Mouse (Mus musculus) T-helper 17 cell (primary cell): Measurements from ENCODE around the gene Sypl2.

Experiments used
- in situ Hi-C, 2 experiments: fragments of 300-600 bp; cut with MboI, MseI; formaldehyde crosslinking; loops; 1 replicate in 1 of 2; 2 replicates in 1 of 2; pipeline ENCODE4 v1.15.1; 2025; ENCODE audit warnings: high pct_unique_total_duplicates in 2 of 2

The Sypl2 gene

GRCm38 (mm10) chr3:108180514-108180913 lies 45.9 kb downstream of the Sypl2 start:
- in situ Hi-C loops: no loop called here

- in situ Hi-C loops: no loop called here
Observed at GRCm38 (mm10) chr3:108178756-108179715, 47.4 kb downstream of the Sypl2 start.

GRCm38 (mm10) chr3:108174672-108175531 lies 51.5 kb downstream of the Sypl2 start:
- in situ Hi-C loops: no loop called here

GRCm38 (mm10) chr3:108169199-108169598 lies 57.2 kb downstream of the Sypl2 start:
- in situ Hi-C loops: loop anchor here in 1 of 2 experiments (5.0 kb wide), 1 partner anchor 78 kb away; no protein-coding TSS in a partner anchor

GRCm38 (mm10) chr3:108167499-108167898 lies 58.9 kb downstream of the Sypl2 start:
- in situ Hi-C loops: loop anchor here in 1 of 2 experiments (5.0 kb wide), 1 partner anchor 80 kb away; no protein-coding TSS in a partner anchor

- in situ Hi-C loops: loop anchor here in 1 of 2 experiments (5.0 kb wide), 1 partner anchor 81 kb away; no protein-coding TSS in a partner anchor
Observed at GRCm38 (mm10) chr3:108166486-108167211, 59.8 kb downstream of the Sypl2 start.

GRCm38 (mm10) chr3:108165532-108166315 lies 60.7 kb downstream of the Sypl2 start:
- in situ Hi-C loops: loop anchor here in 1 of 2 experiments (5.0 kb wide), 1 partner anchor 82 kb away; no protein-coding TSS in a partner anchor

GRCm38 (mm10) chr3:108164807-108165206 lies 61.6 kb downstream of the Sypl2 start:
- in situ Hi-C loops: loop anchor here (5.0 kb wide), 2 partner anchors 82 to 232 kb away; no protein-coding TSS in a partner anchor

- in situ Hi-C loops: loop anchor here in 1 of 2 experiments (5.0 kb wide), 1 partner anchor 233 kb away; no protein-coding TSS in a partner anchor
Observed at GRCm38 (mm10) chr3:108164091-108164490, 62.4 kb downstream of the Sypl2 start.
